Mouse (Mus musculus) heart, adult 2 months (tissue): Measurements from ENCODE around the gene Akna. TPM values are rescaled to one million over a fixed set of nuclear protein-coding genes. Genes with fewer than 3 reads are reported as not detected.

Source experiments
- DNase-seq, 2 experiments: peaks; one replicate each; pipeline ENCODE4 v3.0.0; 2021
- H3K27ac ChIP-seq: fragments of 200-600 bp; 2 replicates; pipeline ENCODE4 v1.8.1; 2022
- H3K27me3 ChIP-seq: fragments of 200-500 bp; 2 replicates; pipeline ENCODE4 v1.6.1; 2012; ENCODE audit warnings: mild to moderate bottlenecking, low read length, inconsistent platforms, mixed read lengths; ENCODE audit not compliant: control insufficient read depth, insufficient read depth
- H3K36me3 ChIP-seq: fragments of 200-500 bp; 2 replicates; pipeline ENCODE4 v1.6.1; 2012; ENCODE audit warnings: low read length, inconsistent platforms; ENCODE audit not compliant: control insufficient read depth, insufficient read depth
- H3K4me1 ChIP-seq: fragments of 200-500 bp; 2 replicates; pipeline ENCODE4 v1.6.1; 2011; ENCODE audit warnings: low read length; ENCODE audit not compliant: control insufficient read depth, insufficient read depth
- H3K4me3 ChIP-seq: fragments of 200-600 bp; 2 replicates; pipeline ENCODE4 v1.8.1; 2022
- H3K79me2 ChIP-seq: fragments of 200-500 bp; replicated peaks from 2 replicates; pipeline ENCODE4 v1.6.1; 2012; ENCODE audit warnings: mild to moderate bottlenecking, inconsistent platforms, low read length, moderate library complexity, mixed read lengths; ENCODE audit not compliant: control insufficient read depth, insufficient read depth
- H3K9ac ChIP-seq: fragments of 200-500 bp; 2 replicates; pipeline ENCODE4 v1.6.1; 2012; ENCODE audit warnings: low read depth, mild to moderate bottlenecking, control low read depth, inconsistent platforms, low read length, mixed read lengths
- CTCF ChIP-seq: fragments of 200-600 bp; IDR thresholded peaks from 2 replicates; pipeline ENCODE4 v1.8.1; 2022; ENCODE audit warnings: antibody characterized with exemption, mild to moderate bottlenecking, moderate library complexity
- EP300 ChIP-seq: fragments of 200-500 bp; IDR thresholded peaks from 2 replicates; pipeline ENCODE4 v1.6.1; 2011; ENCODE audit warnings: low read depth, low read length, control low read depth; ENCODE audit not compliant: insufficient read depth
- POLR2A ChIP-seq: fragments of 200-500 bp; IDR thresholded peaks from 2 replicates; pipeline ENCODE4 v1.6.1; 2011; ENCODE audit warnings: mild to moderate bottlenecking, low read depth, low read length, control low read depth; ENCODE audit not compliant: insufficient read depth
- WGBS: fragments of 180-500 bp; shearing (Covaris S2); methylation state at CpG from one replicate; pipeline ENCODE4 v1.1.7; 2018; 5-methylcytosine and 5-hydroxymethylcytosine counted together
- intact Hi-C: fragments of 180-260 bp; cut with DNase I; formaldehyde crosslinking; loops from one replicate; pipeline ENCODE4 v1.15.1; 2025
- polyA plus RNA-seq: library from polyadenylated mRNA; depleted of rRNA; stranded (reverse); fragments of >200 nt; gene quantifications from 2 replicates; pipeline ENCODE4 v1.2.3, GENCODE M21; 2012
- total RNA-seq, 2 experiments: library from RNA; stranded (reverse); gene quantifications; 2 replicates each; pipeline ENCODE4 v1.2.3; 2021

Akna gene
- total and polyA plus RNA-seq, 3 experiments = 3.5 to 4.8 (median 3.9) TPM

- no peaks in the 10 kb centered on the region for H3K27me3 ChIP-seq
- no peaks in the 10 kb centered on the region for H3K79me2 ChIP-seq
- no peak overlapping the region for H3K9ac ChIP-seq
- no peaks in the 10 kb centered on the region for H3K36me3 ChIP-seq
- TF ChIP-seq POLR2A (no peak), EP300 (peak; percentile 84), CTCF (no peak)
- WGBS = 73% methylated on average over 7 of the region's 7 CpGs
- H3K27ac ChIP-seq = peak overlapping the region; percentile 20; the same call in 1 of the 2 replicates
- intact Hi-C loops = no loop called here
- peaks cover 3% of the 10 kb centered on the region; the same call in 1 of the 2 replicates for H3K4me1 ChIP-seq
- no peak overlapping the region for H3K4me3 ChIP-seq
- DNase-seq = peak in 1 of 2 experiments; percentile 70
These were observed 38.5 kb upstream of the Akna start for GRCm38 (mm10) chr4:63441616-63442015.

DNA sequence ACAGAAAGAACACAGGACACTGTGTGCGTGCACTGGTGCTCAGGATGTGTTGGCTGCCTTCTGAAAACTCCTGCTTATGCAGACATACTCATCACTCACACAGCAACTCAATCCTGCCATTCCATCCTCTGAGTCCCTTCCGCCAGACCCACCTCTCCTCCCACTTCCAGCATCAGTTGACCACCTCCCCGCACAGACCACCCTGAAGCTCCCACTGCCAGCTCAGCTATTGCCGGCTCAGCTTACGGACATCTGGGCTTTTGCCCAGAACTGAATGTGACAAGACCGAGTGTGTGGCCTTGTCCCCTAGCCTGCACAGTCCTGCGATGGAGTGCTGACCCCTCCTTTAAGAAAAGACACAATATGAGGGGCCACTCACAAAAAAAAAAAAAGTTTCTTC is 37.1 kb upstream of the Akna start:
- no peak overlapping the region for H3K4me3 ChIP-seq
- WGBS = 62% methylated on average over 7 of the region's 7 CpGs
- intact Hi-C loops = no loop called here
- DNase-seq = no peak
- H3K79me2 ChIP-seq = no peaks in the 10 kb centered on the region
- H3K4me1 ChIP-seq = peaks cover 3% of the 10 kb centered on the region; the same call in 1 of the 2 replicates
- H3K36me3 ChIP-seq = no peaks in the 10 kb centered on the region
- H3K9ac ChIP-seq = no peak overlapping the region
- H3K27me3 ChIP-seq = no peaks in the 10 kb centered on the region
- H3K27ac ChIP-seq = no peak overlapping the region
- no peak for TF ChIP-seq POLR2A
- no peak for TF ChIP-seq CTCF
- TF ChIP-seq EP300 = no peak

DNA sequence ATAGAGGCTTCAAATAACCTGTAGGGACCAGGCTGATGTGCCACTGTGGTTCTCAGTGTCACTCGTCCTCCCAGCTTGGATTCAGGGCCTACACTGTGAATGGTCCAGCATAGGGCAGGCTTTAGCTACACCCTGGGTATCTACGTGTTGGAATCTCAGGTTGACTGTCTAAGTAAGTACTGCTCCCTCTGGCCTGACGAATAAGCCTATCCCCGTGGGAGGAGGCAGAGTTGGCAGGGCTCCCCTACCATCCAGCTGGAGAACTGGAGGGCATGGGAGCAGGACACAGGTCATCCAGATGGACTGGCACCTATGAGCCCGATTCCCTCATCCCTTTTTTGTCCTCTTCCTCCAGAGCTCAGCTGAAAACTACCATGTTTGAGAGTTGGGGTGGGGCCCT is 34.8 kb upstream of the Akna start:
- Histone ChIP-seq H3K4me3 (no peak overlapping the region), H3K27me3 (no peaks in the 10 kb centered on the region), H3K9ac (no peak overlapping the region), H3K4me1 (peaks cover 3% of the 10 kb centered on the region; the same call in 1 of the 2 replicates), H3K27ac (no peak overlapping the region; the same call in 1 of the 2 replicates), H3K79me2 (no peaks in the 10 kb centered on the region), H3K36me3 (no peaks in the 10 kb centered on the region)
- no peak for TF ChIP-seq CTCF
- TF ChIP-seq POLR2A = no peak
- TF ChIP-seq EP300 = no peak
- no peak for DNase-seq
- 58% methylated on average over 5 of the region's 5 CpGs for WGBS
- intact Hi-C loops = no loop called here

DNA sequence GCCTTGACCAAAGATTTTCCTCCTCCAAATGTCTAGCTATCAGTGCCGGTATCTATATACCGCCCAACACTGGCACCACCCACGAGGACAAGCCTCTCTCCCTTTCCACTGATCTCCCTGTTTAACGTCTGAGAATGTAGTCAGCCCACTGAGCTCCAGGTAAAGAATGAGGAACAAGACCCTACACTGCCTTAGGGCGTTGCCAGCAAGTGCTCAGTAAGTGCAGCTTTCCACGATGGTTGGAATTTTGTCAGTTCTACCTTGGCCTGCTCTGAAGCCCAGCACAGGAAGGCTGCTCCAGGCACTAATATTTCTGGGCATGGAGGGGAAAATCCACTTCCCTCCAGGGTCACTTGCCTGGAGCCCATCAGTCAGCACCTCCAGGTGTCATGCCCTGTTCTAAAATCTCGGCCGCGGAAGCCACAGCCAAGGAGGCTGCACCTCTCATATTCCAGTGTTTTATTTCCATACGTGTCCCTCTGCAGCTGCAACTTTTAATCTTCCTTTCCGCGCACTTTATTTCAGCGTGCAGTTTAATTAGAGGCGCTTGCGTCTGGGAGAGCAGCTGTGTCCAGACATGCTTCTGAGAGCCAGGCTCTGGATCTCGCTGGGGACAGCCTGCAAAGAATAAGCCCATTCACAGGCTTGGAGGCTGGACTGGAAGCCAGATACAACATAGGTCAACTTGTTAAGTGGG is 34.1 kb upstream of the Akna start:
- H3K4me3 ChIP-seq = no peak overlapping the region
- H3K79me2 ChIP-seq = no peaks in the 10 kb centered on the region
- intact Hi-C loops = no loop called here
- no peaks in the 10 kb centered on the region for H3K27me3 ChIP-seq
- no peak overlapping the region; the same call in 1 of the 2 replicates for H3K27ac ChIP-seq
- peaks cover 3% of the 10 kb centered on the region; the same call in 1 of the 2 replicates for H3K4me1 ChIP-seq
- peak in 1 of 2 experiments; percentile 28 for DNase-seq
- no peak for TF ChIP-seq CTCF
- TF ChIP-seq EP300 = 0 out of 2 replicates have a peak, but pooled peaks have one; percentile 21
- TF ChIP-seq POLR2A = no peak
- 46% methylated on average over 16 of the region's 16 CpGs for WGBS
- no peaks in the 10 kb centered on the region for H3K36me3 ChIP-seq
- no peak overlapping the region for H3K9ac ChIP-seq

DNA sequence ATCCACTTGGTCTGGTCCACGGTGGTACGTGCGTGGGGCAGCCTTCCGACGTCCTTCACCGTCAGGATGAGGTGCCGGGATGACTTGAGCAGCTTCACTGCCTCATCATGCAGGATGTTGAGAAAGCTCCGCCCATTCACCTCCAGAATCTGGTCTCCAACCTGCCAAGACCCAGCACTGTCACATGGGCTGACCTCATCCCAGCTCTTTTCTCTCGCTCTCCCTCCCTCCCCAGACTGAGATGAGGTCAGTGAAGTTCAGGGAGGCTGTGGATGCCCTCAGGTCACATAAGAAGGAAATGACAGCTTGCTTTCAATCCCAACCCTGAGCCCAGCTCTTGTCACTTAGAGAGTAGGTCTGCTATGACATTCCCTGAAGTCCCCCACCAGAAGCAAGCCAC is 32.2 kb upstream of the Akna start:
- Histone ChIP-seq H3K4me1 (peaks cover 3% of the 10 kb centered on the region; the same call in 1 of the 2 replicates), H3K36me3 (no peaks in the 10 kb centered on the region), H3K9ac (no peak overlapping the region), H3K27me3 (no peaks in the 10 kb centered on the region), H3K27ac (no peak overlapping the region), H3K4me3 (no peak overlapping the region), H3K79me2 (no peaks in the 10 kb centered on the region)
- intact Hi-C loops = no loop called here
- TF ChIP-seq CTCF (no peak), POLR2A (no peak), EP300 (no peak)
- DNase-seq = no peak
- WGBS = 70% methylated on average over 9 of the region's 9 CpGs

- no peaks in the 10 kb centered on the region for H3K4me1 ChIP-seq
- WGBS = 82% methylated on average over 5 of the region's 5 CpGs
- TF ChIP-seq EP300 (no peak), CTCF (no peak), POLR2A (no peak)
These were observed 27.9 kb upstream of the Akna start for GRCm38 (mm10) chr4:63431098-63431497.

More at GRCm38 (mm10) chr4:63431098-63431497, 27.9 kb upstream of the Akna start:
- Histone ChIP-seq H3K27ac (no peak overlapping the region), H3K36me3 (no peaks in the 10 kb centered on the region), H3K79me2 (no peaks in the 10 kb centered on the region), H3K4me3 (no peak overlapping the region), H3K27me3 (no peaks in the 10 kb centered on the region), H3K9ac (no peak overlapping the region)
- no peak for DNase-seq
- intact Hi-C loops = no loop called here
